Mouse (Mus musculus) thymus, postnatal 25 days (tissue): ENCODE results near the gene Folr1.
A peak's percentile ranks its signal among the peaks of the same experiment; 100 is the strongest.

ENCODE experiments used
- DNase-seq: peaks from one replicate; pipeline ENCODE4 v3.0.0; 2022

Gene Folr1

GRCm38 (mm10) chr7:101868241-101869162 lies 2.1 kb downstream of the Folr1 start:
- DNase-seq, result no peak

GRCm38 (mm10) chr7:101867482-101867881 lies 3.1 kb downstream of the Folr1 start:
- no peak for DNase-seq

GRCm38 (mm10) chr7:101866491-101867265 lies 3.9 kb downstream of the Folr1 start:
- DNase-seq, result no peak

DNA sequence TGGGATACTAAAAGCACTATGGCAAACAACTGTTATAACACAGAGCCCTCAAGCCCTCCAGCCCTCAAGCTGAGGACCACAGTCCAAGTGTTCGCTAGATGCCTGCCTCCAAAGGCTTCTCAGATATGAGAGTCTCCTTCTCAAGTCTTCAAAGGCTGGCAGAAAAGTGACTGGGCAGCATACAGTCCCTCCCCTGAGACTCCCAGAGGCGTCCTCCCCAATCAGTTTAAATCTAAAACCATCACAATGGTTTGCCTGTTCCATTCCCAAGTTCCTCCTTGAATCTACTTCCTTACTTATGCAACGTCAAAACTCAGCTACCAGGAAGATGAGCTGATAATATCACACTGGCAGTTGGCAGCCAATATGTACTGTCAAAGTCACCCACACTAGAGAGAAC lies 7.2 kb downstream of the Folr1 start, which contains the start of gene Anapc15:
Gene Anapc15 (plus strand): TSS at position 301 of the 400 bp plus-strand sequence.
- no peak for DNase-seq

DNA sequence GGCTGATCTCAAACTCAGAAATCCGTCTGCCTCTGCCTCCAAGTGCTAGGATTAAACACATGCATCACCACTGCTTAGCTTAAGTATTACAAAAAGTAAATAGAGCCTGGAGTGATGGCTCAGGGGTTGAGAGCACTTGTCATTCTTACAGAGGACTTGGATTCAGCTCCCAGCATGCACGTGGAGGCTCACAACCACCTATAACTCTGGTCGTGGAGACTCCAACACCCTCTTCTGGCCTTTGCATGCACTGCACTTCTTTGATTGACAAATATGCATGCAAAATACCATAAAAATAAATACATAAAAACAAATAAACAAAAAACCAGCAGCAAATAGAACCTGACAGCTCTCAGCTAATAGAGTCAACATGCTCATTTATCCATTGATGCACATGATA lies 8.3 kb downstream of the Folr1 start:
- DNase-seq, result no peak

DNA sequence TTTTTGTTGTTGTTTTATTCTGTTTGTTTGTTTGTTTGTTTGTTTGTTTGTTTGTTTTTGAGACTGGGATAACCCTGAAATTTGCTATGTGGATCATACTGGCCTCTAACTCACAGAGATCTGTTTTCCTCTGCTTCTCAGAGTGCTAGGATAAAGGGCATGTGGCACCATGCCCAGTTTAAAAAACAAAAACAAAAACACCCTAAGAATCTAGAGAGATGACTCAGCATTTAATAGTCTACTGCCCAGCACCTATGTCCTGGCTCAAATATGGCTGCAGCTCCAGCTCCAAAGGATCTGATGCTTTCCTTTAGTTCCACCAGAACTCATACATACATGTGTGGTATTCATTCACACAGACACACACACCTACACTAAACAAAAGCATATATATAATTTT lies 9.6 kb downstream of the Folr1 start:
- no peak for DNase-seq

DNA sequence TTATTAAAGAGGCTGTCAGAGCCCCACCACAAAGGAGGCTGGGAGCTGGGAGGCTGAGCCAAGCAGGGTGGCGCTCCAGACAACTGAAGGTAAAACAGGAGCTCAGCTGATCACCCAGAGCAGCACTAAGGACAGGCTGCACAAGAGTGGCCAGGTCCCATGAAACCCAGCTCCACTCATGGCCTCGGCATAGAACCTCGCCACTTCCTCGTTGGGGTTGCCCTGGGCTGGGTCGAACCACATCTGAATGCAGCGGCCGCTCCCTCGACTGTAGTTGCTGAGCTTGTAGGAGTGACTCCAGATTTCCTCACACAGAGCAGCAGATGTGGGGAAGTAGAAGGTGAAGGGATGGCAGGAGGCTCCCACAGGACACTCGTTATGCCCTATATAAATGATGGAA lies 12.2 kb downstream of the Folr1 start:
- no peak for DNase-seq

- DNase-seq, result no peak
Observed at GRCm38 (mm10) chr7:101857094-101857493, 13.5 kb downstream of the Folr1 start, which contains the start of gene Folr2. Folr2 (minus strand) TSS chr7:101857194.

DNA sequence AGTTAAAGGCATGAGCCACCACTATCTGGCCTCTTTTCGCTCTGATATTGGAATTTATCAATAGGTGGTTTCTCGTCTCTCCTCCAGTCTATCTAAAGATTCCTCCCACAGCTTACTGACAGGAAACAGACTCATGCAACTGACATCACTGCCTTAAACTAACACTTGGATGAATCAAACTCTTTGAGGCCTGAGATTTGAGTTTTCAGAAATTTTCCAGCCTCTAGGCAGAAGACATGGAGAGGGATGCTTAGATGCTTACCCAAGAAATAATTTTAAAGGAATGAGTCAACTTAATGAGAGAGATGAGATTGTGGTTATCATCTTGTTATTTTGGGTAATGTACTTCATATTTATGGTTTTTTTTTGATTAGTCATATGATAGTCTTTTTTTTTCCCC lies 16.8 kb downstream of the Folr1 start:
- no peak for DNase-seq

DNA sequence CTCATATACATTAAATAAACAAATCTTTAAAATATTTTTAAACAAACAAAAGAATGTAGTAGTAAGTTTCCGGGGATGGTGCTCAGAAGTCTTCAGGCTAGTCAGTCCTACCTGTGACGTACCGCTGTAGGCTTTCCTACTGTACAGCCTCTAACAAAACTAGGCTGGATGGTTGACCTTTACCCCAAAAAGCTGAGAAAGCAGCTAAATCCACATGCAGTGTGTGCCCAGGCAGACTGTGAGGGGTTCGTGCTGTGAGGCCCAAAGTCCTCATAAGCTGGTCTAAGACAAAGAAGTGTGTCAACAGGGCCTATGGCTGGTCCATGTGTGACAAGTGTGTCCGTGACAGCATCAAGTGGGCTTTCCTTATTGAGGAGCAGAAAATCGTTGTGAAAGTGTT lies 17.7 kb downstream of the Folr1 start:
- no peak for DNase-seq

GRCm38 (mm10) chr7:101851689-101852088 lies 18.9 kb downstream of the Folr1 start:
- no peak for DNase-seq

DNA sequence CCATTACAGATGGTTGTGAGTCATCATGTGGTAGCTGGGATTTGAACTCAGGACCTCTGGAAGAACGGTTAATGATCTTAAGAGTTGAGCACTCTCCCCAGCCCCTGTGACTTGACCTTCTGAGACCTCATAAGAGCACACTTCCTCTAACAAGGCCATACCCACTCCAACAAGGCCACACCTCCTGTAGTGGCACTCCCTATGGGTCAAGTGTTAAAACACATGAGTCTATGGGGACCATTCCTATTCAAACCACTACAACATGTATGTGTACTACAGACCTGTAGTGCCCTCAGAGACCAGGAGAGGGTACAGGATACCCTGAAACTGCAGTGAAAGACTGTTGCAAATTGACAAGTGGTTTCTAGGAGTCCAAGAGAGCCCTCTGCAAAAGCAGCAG lies 22.7 kb downstream of the Folr1 start:
- no peak for DNase-seq

DNA sequence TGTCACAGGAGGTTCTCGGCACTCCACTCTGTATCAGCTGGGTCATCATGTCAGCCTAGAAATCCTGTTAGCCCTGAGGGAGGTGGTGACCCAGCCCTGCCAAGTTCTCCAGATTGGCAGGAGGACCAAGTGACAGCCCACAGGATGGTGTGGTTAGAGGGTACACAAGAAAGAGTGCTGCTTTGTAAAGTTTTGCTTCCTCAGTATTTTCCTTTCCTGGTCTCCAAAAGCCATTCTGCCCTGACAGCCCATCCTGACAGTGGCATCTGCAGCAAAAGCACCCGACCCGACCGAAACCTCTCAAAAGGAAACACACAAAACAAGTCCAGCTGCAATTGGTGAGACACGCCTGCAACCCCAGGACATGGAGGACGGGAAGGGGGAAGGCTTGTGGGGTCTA lies 26.4 kb downstream of the Folr1 start:
- no peak for DNase-seq

- DNase-seq, result peak; percentile 23
Observed at GRCm38 (mm10) chr7:101837606-101838471, 32.7 kb downstream of the Folr1 start, which contains the start of gene Inppl1. Inppl1 (minus strand) TSS chr7:101838229.

GRCm38 (mm10) chr7:101837154-101837605 lies 33.4 kb downstream of the Folr1 start:
- peak; percentile 14 for DNase-seq

DNA sequence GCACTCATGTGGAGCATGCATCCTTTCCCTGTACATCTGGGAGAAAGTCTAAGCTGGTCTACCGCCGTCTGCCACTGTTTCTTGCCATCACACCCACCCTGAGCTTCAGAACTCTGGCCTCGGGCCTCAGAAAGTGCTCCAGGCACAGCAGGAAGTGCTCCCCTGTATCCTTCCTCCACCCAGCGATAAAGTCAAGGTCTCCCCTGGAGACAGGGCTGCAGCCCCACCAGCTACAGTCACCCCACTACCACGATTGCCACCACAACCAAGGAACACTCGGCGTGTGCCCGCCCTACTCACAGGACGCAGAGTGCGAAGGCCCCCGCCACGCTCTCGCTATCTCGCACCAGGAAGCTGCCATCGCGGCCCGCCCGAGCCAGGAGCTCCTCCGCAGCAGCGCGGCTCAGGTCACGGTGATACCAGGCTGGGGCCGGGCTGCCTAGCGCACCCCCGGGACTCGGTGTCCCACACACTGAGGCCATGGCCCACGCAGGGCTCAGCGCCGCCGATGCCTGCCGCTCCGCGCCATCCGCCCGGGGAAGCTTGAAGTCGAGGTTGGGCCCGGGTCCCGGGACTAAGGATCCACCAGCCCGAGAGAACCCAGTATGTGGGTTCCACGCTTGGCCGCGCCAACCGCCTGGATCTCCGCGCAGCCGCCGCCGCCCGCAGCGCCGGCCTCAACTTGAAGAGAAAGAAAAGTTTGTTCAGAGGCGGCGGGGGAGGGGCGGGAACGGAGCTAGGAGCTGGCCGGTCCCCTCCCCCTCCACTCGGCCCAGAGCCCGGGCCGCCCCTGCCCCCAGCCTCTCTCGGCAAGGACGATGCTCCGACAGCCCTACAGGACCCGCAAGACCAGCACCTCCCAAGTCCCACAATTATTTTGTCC lies 34.1 kb downstream of the Folr1 start:
- peak; percentile 62 for DNase-seq

DNA sequence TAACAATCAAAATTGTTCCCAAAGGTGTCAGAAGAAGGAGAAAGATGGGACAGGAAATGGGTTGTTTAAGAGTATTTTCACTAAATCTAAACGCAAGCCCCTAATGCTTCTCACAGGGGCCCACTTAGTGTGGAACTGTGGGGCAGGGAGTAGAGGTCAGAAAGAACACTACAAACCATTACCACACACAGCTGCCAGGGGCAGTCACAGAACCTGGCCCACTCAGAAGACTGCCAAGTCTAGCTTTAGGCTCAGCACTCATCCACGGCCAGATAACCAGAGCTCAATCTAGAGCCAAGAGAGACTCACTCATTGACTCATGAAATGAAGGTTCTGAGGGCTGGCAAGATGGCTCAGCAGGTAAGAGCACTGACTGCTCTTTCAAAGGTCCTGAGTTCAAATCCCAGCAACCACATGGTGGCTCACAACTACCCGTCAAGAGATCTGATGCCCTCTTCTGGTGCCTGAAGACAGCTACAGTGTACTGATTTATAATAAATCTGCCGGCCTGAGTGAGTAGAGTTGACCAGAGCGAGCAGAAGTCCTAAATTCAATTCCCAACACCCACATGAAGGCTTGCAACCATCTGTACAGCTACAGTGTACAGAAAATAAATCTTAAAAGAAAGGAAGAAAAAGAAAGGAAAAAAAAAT lies 35.0 kb downstream of the Folr1 start:
- DNase-seq, result no peak

DNA sequence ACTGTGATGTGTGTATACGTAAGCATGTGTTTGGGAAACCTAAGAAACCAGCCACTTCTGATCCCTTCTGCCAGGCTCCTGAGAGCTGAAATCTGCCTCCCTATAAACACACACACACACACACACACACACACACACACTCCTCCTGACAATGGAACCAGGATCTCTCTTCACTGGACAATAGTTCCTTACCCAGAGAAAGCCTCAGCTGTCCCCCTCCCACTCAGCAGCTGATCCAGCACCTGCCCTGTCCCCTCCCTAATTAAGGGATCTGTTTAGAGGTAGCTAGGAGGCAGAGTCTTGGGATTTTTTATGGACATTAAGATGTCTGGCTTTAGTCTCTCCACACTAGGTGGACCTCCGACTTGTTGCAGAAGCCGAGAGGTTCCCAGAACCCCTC lies 35.7 kb downstream of the Folr1 start:
- no peak for DNase-seq

GRCm38 (mm10) chr7:101833916-101834584 lies 36.5 kb downstream of the Folr1 start:
- DNase-seq, result no peak

GRCm38 (mm10) chr7:101833352-101833751 lies 37.2 kb downstream of the Folr1 start:
- no peak for DNase-seq
